Mouse (Mus musculus) MEL (cell line): ENCODE data around the gene Tet3. TPM values are rescaled to one million over a fixed set of nuclear protein-coding genes. Genes with fewer than 3 reads are reported as not detected.

Source experiments
- DNase-seq: peaks from one replicate; pipeline ENCODE4 v3.0.0; 2011; ENCODE audit warnings: low read depth, low spot score
- H3K27ac ChIP-seq: 2 replicates; pipeline ENCODE4 v1.5.1; 2012; ENCODE audit warnings: low read depth, mild to moderate bottlenecking, control low read depth, low read length, moderate library complexity; ENCODE audit not compliant: control insufficient read depth
- H3K27me3 ChIP-seq, 2 experiments: fragments of 150-350 bp in 1 of 2; sonication (generic) in 1 of 2; 2 replicates each; pipeline ENCODE4 v1.6.1; 2012; ENCODE audit warnings: low read length in 2 of 2, mild to moderate bottlenecking in 2 of 2, improper control_type of control experiment in 1 of 2, moderate library complexity in 1 of 2; ENCODE audit not compliant: insufficient read depth in 2 of 2, control insufficient read depth in 1 of 2
- H3K36me3 ChIP-seq, 2 experiments: 2 replicates each; pipeline ENCODE4 v1.6.1; 2012 to 2014; ENCODE audit warnings: low read length in 2 of 2, improper control_type of control experiment in 1 of 2, inconsistent platforms in 1 of 2, mild to moderate bottlenecking in 1 of 2; ENCODE audit not compliant: insufficient read depth in 2 of 2, control insufficient read depth in 1 of 2
- H3K4me1 ChIP-seq, 2 experiments: fragments of 150-350 bp in 1 of 2; sonication (generic) in 1 of 2; 2 replicates each; pipeline ENCODE4 v1.6.1; 2012; ENCODE audit warnings: low read length in 2 of 2, improper control_type of control experiment in 1 of 2, mild to moderate bottlenecking in 1 of 2; ENCODE audit not compliant: insufficient read depth in 2 of 2, control insufficient read depth in 1 of 2
- H3K4me3 ChIP-seq, 2 experiments: fragments of 150-350 bp in 1 of 2; sonication (generic) in 1 of 2; 2 replicates each; pipeline ENCODE4 v1.5.1; 2012; ENCODE audit warnings: low read depth in 2 of 2, low read length in 2 of 2, mild to moderate bottlenecking in 2 of 2, moderate library complexity in 2 of 2, control low read depth in 1 of 2, improper control_type of control experiment in 1 of 2; ENCODE audit not compliant: control insufficient read depth in 1 of 2, insufficient read depth in 1 of 2
- H3K79me2 ChIP-seq: 2 replicates; pipeline ENCODE4 v1.6.1; 2012; ENCODE audit warnings: mild to moderate bottlenecking, low read length, moderate library complexity; ENCODE audit not compliant: control insufficient read depth, poor library complexity, insufficient read depth
- H3K9ac ChIP-seq: 2 replicates; pipeline ENCODE4 v1.6.1; 2012; ENCODE audit warnings: low read depth, mild to moderate bottlenecking, control low read depth, low read length, moderate library complexity; ENCODE audit not compliant: control insufficient read depth, poor library complexity, severe bottlenecking
- H3K9me3 ChIP-seq: fragments of 150-350 bp; sonication (generic); replicated peaks from 2 replicates; pipeline ENCODE4 v1.6.1; 2012; ENCODE audit warnings: mild to moderate bottlenecking, low read length, improper control_type of control experiment, moderate library complexity; ENCODE audit not compliant: insufficient read depth
- CHD2 ChIP-seq: IDR thresholded peaks from 2 replicates; pipeline ENCODE4 v1.6.1; 2011; ENCODE audit warnings: low read length, improper control_type of control experiment
- CTCF ChIP-seq, 3 experiments: IDR thresholded peaks in 2 of 3; conservative IDR thresholded peaks in 1 of 3; 2 replicates each; pipeline ENCODE4 v1.5.1; 2011 to 2012; ENCODE audit warnings: low read length in 3 of 3, low read depth in 2 of 3, mild to moderate bottlenecking in 2 of 3, improper control_type of control experiment in 1 of 3, inconsistent platforms in 1 of 3, mixed read lengths in 1 of 3, moderate library complexity in 1 of 3; ENCODE audit not compliant: control insufficient read depth in 1 of 3, insufficient read depth in 1 of 3, poor library complexity in 1 of 3, severe bottlenecking in 1 of 3
- E2F4 ChIP-seq: IDR thresholded peaks from 2 replicates; pipeline ENCODE4 v1.6.1; 2011; ENCODE audit warnings: low read depth, low read length, improper control_type of control experiment, borderline replicate concordance
- ELF1 ChIP-seq: IDR thresholded peaks from 2 replicates; pipeline ENCODE4 v1.6.1; 2014; ENCODE audit warnings: low read depth, mild to moderate bottlenecking, inconsistent platforms, low read length, improper control_type of control experiment, moderate library complexity
- ETS1 ChIP-seq: IDR thresholded peaks from 2 replicates; pipeline ENCODE4 v1.6.1; 2012; ENCODE audit warnings: low read depth, mild to moderate bottlenecking, inconsistent platforms, low read length, improper control_type of control experiment, moderate library complexity
- GATA1 ChIP-seq: IDR thresholded peaks from 2 replicates; pipeline ENCODE4 v1.6.1; 2011; ENCODE audit warnings: low read depth, low read length, improper control_type of control experiment
- HCFC1 ChIP-seq: IDR thresholded peaks from 2 replicates; pipeline ENCODE4 v1.6.1; 2012; ENCODE audit warnings: low read depth, mild to moderate bottlenecking, inconsistent platforms, low read length, improper control_type of control experiment, moderate library complexity
- JUND ChIP-seq: IDR thresholded peaks from 2 replicates; pipeline ENCODE4 v1.6.1; 2011; ENCODE audit warnings: low read depth, mild to moderate bottlenecking, improper control_type of control experiment, low read length
- MAFK ChIP-seq: IDR thresholded peaks from 2 replicates; pipeline ENCODE4 v1.6.1; 2011; ENCODE audit warnings: low read depth, mild to moderate bottlenecking, low read length, improper control_type of control experiment, borderline replicate concordance
- MAZ ChIP-seq: IDR thresholded peaks from 2 replicates; pipeline ENCODE4 v1.6.1; 2012; ENCODE audit warnings: low read depth, mild to moderate bottlenecking, inconsistent platforms, low read length, improper control_type of control experiment
- MYB ChIP-seq: IDR thresholded peaks from 2 replicates; pipeline ENCODE4 v1.6.1; 2011; ENCODE audit warnings: mild to moderate bottlenecking, low read depth, low read length, improper control_type of control experiment
- NELFE ChIP-seq: IDR thresholded peaks from 2 replicates; pipeline ENCODE4 v1.6.1; 2011; ENCODE audit warnings: low read depth, low read length, improper control_type of control experiment
- NRF1 ChIP-seq: IDR thresholded peaks from 2 replicates; pipeline ENCODE4 v1.6.1; 2014; ENCODE audit warnings: low read depth, mild to moderate bottlenecking, inconsistent platforms, low read length, improper control_type of control experiment, moderate library complexity; ENCODE audit not compliant: poor library complexity, insufficient read depth, severe bottlenecking
- POLR2AphosphoS2 ChIP-seq: IDR thresholded peaks from 2 replicates; pipeline ENCODE4 v1.6.1; 2011; ENCODE audit warnings: low read length, improper control_type of control experiment
- RCOR1 ChIP-seq: IDR thresholded peaks from 2 replicates; pipeline ENCODE4 v1.6.1; 2012; ENCODE audit warnings: low read depth, mild to moderate bottlenecking, inconsistent platforms, low read length, improper control_type of control experiment
- TBP ChIP-seq: IDR thresholded peaks from 2 replicates; pipeline ENCODE4 v1.8.0; 2011; ENCODE audit warnings: low read depth, low read length, improper control_type of control experiment
- TCF12 ChIP-seq: IDR thresholded peaks from 2 replicates; pipeline ENCODE4 v1.6.1; 2014; ENCODE audit warnings: low read depth, mild to moderate bottlenecking, inconsistent platforms, low read length, improper control_type of control experiment, moderate library complexity
- UBTF ChIP-seq: IDR thresholded peaks from 2 replicates; pipeline ENCODE4 v1.6.1; 2012; ENCODE audit warnings: low read depth, mild to moderate bottlenecking, inconsistent platforms, low read length, improper control_type of control experiment, moderate library complexity, borderline replicate concordance; ENCODE audit not compliant: insufficient read depth
- USF2 ChIP-seq, 2 experiments: IDR thresholded peaks; 2 replicates each; pipeline ENCODE4 v1.6.1; 2011 to 2012; ENCODE audit warnings: improper control_type of control experiment in 2 of 2, low read length in 2 of 2, borderline replicate concordance in 1 of 2, inconsistent platforms in 1 of 2, low read depth in 1 of 2, mild to moderate bottlenecking in 1 of 2; ENCODE audit not compliant: insufficient read depth in 1 of 2
- ZKSCAN1 ChIP-seq: IDR thresholded peaks from 2 replicates; pipeline ENCODE4 v1.6.1; 2012; ENCODE audit warnings: low read depth, mild to moderate bottlenecking, inconsistent platforms, low read length, improper control_type of control experiment, moderate library complexity
- ZNF384 ChIP-seq: IDR thresholded peaks from 2 replicates; pipeline ENCODE4 v1.6.1; 2012; ENCODE audit warnings: low read depth, mild to moderate bottlenecking, inconsistent platforms, low read length, improper control_type of control experiment
- polyA plus RNA-seq, 2 experiments: library from polyadenylated mRNA; stranded (reverse) in 1 of 2; unstranded in 1 of 2; fragments of >175 nt in 1 of 2; fragments of >200 nt in 1 of 2; gene quantifications; 2 replicates each; pipeline versions ENCODE4 v1.2.1 to v1.2.4; 2012; ENCODE audit warnings: low replicate concordance in 2 of 2, low read depth in 1 of 2; ENCODE audit not compliant: insufficient read length in 2 of 2, insufficient read depth in 1 of 2, missing spikeins in 1 of 2
- total RNA-seq: library from RNA; depleted of rRNA; stranded (reverse); fragments of 300-350 nt; gene quantifications from 2 replicates; pipeline ENCODE4 v1.2.3, GENCODE M21; 2012

Gene Tet3
- total and polyA plus RNA-seq, 3 experiments, result 11.6 to 35.3 (median 22.9) TPM

DNA sequence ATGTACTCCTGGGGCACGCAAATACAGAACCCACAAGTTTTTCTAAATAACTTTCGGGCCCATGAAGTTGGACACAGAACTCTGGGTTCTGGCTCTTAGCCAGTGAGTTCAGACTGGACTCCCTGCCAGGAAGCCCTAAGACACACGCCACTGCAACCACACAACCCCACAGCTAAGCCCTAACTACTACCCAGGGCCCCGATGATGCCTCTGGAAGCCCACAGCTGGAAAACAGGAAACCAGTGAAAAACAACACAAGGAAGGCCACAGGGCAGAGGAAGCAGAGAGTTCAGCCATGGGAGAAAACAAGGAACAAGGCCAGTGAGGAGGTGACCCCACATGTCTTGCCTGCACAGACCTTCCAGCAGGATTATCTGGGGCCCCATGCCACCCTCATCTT, 25.3 kb downstream of the Tet3 start:
- no peak overlapping the region for H3K9ac ChIP-seq
- H3K36me3 ChIP-seq, result peaks cover 9 to 19% of the 10 kb centered on the region in 2 experiments
- DNase-seq, result no peak
- no peaks in the 10 kb centered on the region for H3K9me3 ChIP-seq
- no peak overlapping the region for H3K4me3 ChIP-seq
- no peaks in the 10 kb centered on the region for H3K27me3 ChIP-seq
- no peak overlapping the region for H3K27ac ChIP-seq
- H3K79me2 ChIP-seq, result peaks cover 9% of the 10 kb centered on the region
- TF ChIP-seq MAZ (no peak), POLR2AphosphoS2 (no peak), NRF1 (no peak)
- peaks cover 5 to 8% of the 10 kb centered on the region in 2 experiments; a peak in 3 of 4 replicates for H3K4me1 ChIP-seq

DNA sequence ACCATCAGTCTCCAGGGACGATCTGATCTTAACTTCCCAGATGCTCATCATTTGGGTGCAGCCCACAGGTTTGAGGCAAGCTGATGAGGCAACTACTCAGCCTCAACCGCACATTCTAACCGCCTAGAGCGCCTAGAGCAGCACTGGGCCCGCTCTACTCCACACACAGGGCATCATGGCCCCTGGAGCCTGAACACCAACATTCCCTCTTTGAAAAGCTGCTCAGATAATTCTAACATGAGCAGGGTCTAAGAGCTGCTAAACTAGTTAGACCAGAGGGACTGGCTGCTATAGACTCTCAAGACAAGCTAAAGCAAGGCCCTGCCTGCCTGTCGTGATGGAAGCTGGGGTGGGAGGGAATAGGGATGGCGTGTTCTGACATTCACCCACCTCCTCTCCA, 25.9 kb downstream of the Tet3 start:
- H3K9me3 ChIP-seq, result no peaks in the 10 kb centered on the region
- no peak overlapping the region for H3K27ac ChIP-seq
- DNase-seq, result no peak
- H3K27me3 ChIP-seq, result no peaks in the 10 kb centered on the region
- peaks cover 5 to 8% of the 10 kb centered on the region in 2 experiments; a peak in 3 of 4 replicates for H3K4me1 ChIP-seq
- H3K9ac ChIP-seq, result no peak overlapping the region
- H3K79me2 ChIP-seq, result peaks cover 9% of the 10 kb centered on the region
- H3K4me3 ChIP-seq, result no peak overlapping the region
- H3K36me3 ChIP-seq, result peaks cover 9 to 23% of the 10 kb centered on the region in 2 experiments
- TF ChIP-seq TBP, result no peak
- TF ChIP-seq E2F4, result no peak
- no peak for TF ChIP-seq ELF1
- TF ChIP-seq MAFK, result no peak
- no peak for TF ChIP-seq HCFC1
- TF ChIP-seq RCOR1, result no peak
- no peak for TF ChIP-seq ETS1
- TF ChIP-seq JUND, result no peak
- TF ChIP-seq GATA1, result no peak
- TF ChIP-seq ZNF384, result no peak
- no peak for TF ChIP-seq MAZ
- no peak for TF ChIP-seq CTCF (IDR thresholded peaks at IDR 0.05 in 2 of 3, conservative IDR thresholded peaks at IDR 0.05 in 1 of 3; ENCODE audit: control insufficient read depth in 1 of 3, insufficient read depth in 1 of 3, low read depth in 2 of 3, low read length in 3 of 3, poor library complexity in 1 of 3, severe bottlenecking in 1 of 3)
- no peak for TF ChIP-seq NRF1
- no peak for TF ChIP-seq CHD2
- no peak for TF ChIP-seq NELFE
- no peak for TF ChIP-seq UBTF
- no peak for TF ChIP-seq USF2 (IDR thresholded peaks at IDR 0.05; ENCODE audit: borderline replicate concordance in 1 of 2, insufficient read depth in 1 of 2, low read depth in 1 of 2, low read length in 2 of 2)
- no peak for TF ChIP-seq TCF12
- no peak for TF ChIP-seq ZKSCAN1
- TF ChIP-seq MYB, result no peak
